Mouse (Mus musculus) bone marrow, adult 2 months (tissue): ENCODE data around the gene Faf1.

Source experiments
- CTCF ChIP-seq: fragments of 200-500 bp; IDR thresholded peaks from 2 replicates; pipeline ENCODE4 v1.5.1; 2011; ENCODE audit warnings: low read length, control low read depth; ENCODE audit not compliant: control insufficient read depth, insufficient read depth
- POLR2A ChIP-seq: fragments of 200-500 bp; IDR thresholded peaks from 2 replicates; pipeline ENCODE4 v1.6.1; 2011; ENCODE audit warnings: low read depth, mild to moderate bottlenecking, control low read depth, low read length, borderline replicate concordance; ENCODE audit not compliant: control insufficient read depth

GRCm38 (mm10) chr4:109662271-109662670 lies 14.1 kb upstream of the Faf1 start:
- no peak for TF ChIP-seq POLR2A
- no peak for TF ChIP-seq CTCF
